Mouse (Mus musculus) activated CD4-positive, CD25-positive, alpha-beta regulatory T cell, adult 9 weeks (primary cell): Measurements from ENCODE around the gene Olfr891. TPM values are rescaled to one million over a fixed set of nuclear protein-coding genes. Genes with fewer than 3 reads are reported as not detected.

Source experiments
- polyA plus RNA-seq: library from polyadenylated mRNA; unstranded; fragments of 100-300 nt; shearing (Covaris generic); gene quantifications from one replicate; pipeline ENCODE4 v1.2.1, GENCODE M21; 2017

The Olfr891 gene
- not detected for polyA plus RNA-seq

GRCm38 (mm10) chr9:38180721-38181120 lies at the start of gene Olfr891:
Olfr891 (minus strand) TSS chr9:38180821.

GRCm38 (mm10) chr9:38217755-38218154 lies 37.1 kb upstream of the Olfr891 start, which contains the start of gene Olfr894:
Olfr894 (plus strand) TSS chr9:38218055.

GRCm38 (mm10) chr9:38208065-38208464 lies 27.4 kb upstream of the Olfr891 start, which contains the start of gene Olfr893:
Olfr893 (plus strand) TSS chr9:38208365.

GRCm38 (mm10) chr9:38142217-38142616 lies 38.4 kb downstream of the Olfr891 start, which contains the start of gene Olfr890:
Olfr890 (plus strand) TSS chr9:38142517.

Other genes with a start within 250 kb of the Olfr891 start
- gene Olfr881, start 189.0 kb downstream of the Olfr891 start, polyA plus RNA-seq = not detected
- gene Olfr883, start 155.0 kb downstream of the Olfr891 start, polyA plus RNA-seq = not detected
- not detected for gene Olfr884, start 134.3 kb downstream of the Olfr891 start, polyA plus RNA-seq
- not detected for gene Olfr885, start 119.5 kb downstream of the Olfr891 start, polyA plus RNA-seq
- not detected for gene Olfr887, start 96.7 kb downstream of the Olfr891 start, polyA plus RNA-seq
- gene Olfr888, start 72.7 kb downstream of the Olfr891 start, polyA plus RNA-seq = not detected
- gene Olfr889, start 65.6 kb downstream of the Olfr891 start, polyA plus RNA-seq = 0.20 TPM
- not detected for gene Olfr890, start 38.3 kb downstream of the Olfr891 start, polyA plus RNA-seq
- not detected for gene Olfr893, start 27.5 kb upstream of the Olfr891 start, polyA plus RNA-seq
- gene Olfr894, start 37.2 kb upstream of the Olfr891 start, polyA plus RNA-seq = not detected
- not detected for gene Olfr143, start 72.0 kb upstream of the Olfr891 start, polyA plus RNA-seq
- gene Olfr895, start 87.0 kb upstream of the Olfr891 start, polyA plus RNA-seq = not detected
- gene Olfr896-ps1, start 110.3 kb upstream of the Olfr891 start, polyA plus RNA-seq = not detected
- not detected for gene Olfr25, start 148.2 kb upstream of the Olfr891 start, polyA plus RNA-seq
- 0.11 TPM for gene Olfr898, start 167.6 kb upstream of the Olfr891 start, polyA plus RNA-seq
- 0.07 TPM for gene Olfr250, start 186.1 kb upstream of the Olfr891 start, polyA plus RNA-seq
- gene Olfr251, start 196.3 kb upstream of the Olfr891 start, polyA plus RNA-seq = not detected
- gene Olfr147, start 220.9 kb upstream of the Olfr891 start, polyA plus RNA-seq = not detected
- gene Olfr901, start 248.6 kb upstream of the Olfr891 start, polyA plus RNA-seq = 0.10 TPM